Mouse (Mus musculus) neural tube, embryonic 14.5 days (tissue): ENCODE measurements around the gene Irf8. TPM values are rescaled to one million over a fixed set of nuclear protein-coding genes. Genes with fewer than 3 reads are reported as not detected.

Source experiments
- ATAC-seq: fragments of 200-750 bp; cut with Nextera tagmentation; 2 replicates; pipeline ENCODE4 v1.8.0; 2017; ENCODE audit warnings: low read depth, mild to moderate bottlenecking, moderate TSS enrichment, moderate library complexity
- H3K27ac ChIP-seq: fragments of 300-500 bp; sonication (generic); 2 replicates; pipeline ENCODE4 v1.5.1; 2014; ENCODE audit warnings: low read depth, mild to moderate bottlenecking, control low read depth, low read length, moderate library complexity, mixed read lengths
- H3K27me3 ChIP-seq: fragments of 300-500 bp; sonication (generic); 2 replicates; pipeline ENCODE4 v1.6.1; 2014; ENCODE audit warnings: low read length; ENCODE audit not compliant: control insufficient read depth, insufficient read depth
- H3K36me3 ChIP-seq: fragments of 300-500 bp; sonication (generic); 2 replicates; pipeline ENCODE4 v1.6.1; 2014; ENCODE audit warnings: low read length, mixed read lengths; ENCODE audit not compliant: control insufficient read depth, insufficient read depth
- H3K4me1 ChIP-seq: fragments of 300-500 bp; sonication (generic); 2 replicates; pipeline ENCODE4 v1.6.1; 2014; ENCODE audit warnings: low read length; ENCODE audit not compliant: control insufficient read depth, insufficient read depth
- H3K4me2 ChIP-seq: fragments of 300-500 bp; sonication (generic); 2 replicates; pipeline ENCODE4 v1.6.1; 2014; ENCODE audit warnings: mild to moderate bottlenecking, low read depth, low read length, control low read depth
- H3K4me3 ChIP-seq: fragments of 300-500 bp; sonication (generic); 2 replicates; pipeline ENCODE4 v1.5.1; 2014; ENCODE audit warnings: low read depth, low read length, control low read depth, mixed read lengths
- H3K9ac ChIP-seq: fragments of 300-500 bp; sonication (generic); replicated peaks from 2 replicates; pipeline ENCODE4 v1.6.1; 2014; ENCODE audit warnings: low read depth, mild to moderate bottlenecking, control low read depth, low read length, mixed read lengths
- H3K9me3 ChIP-seq: fragments of 300-500 bp; sonication (generic); 2 replicates; pipeline ENCODE4 v1.6.1; 2016; ENCODE audit warnings: low read length; ENCODE audit not compliant: control insufficient read depth
- WGBS: fragments of 180-500 bp; shearing (Covaris S2); extraction: QIAGEN DNeasy Blood & Tissue Kit; methylation state at CpG from one replicate; pipeline ENCODE4 v1.1.7; 2014; 5-methylcytosine and 5-hydroxymethylcytosine counted together
- polyA plus RNA-seq: library from polyadenylated mRNA; unstranded; fragments of >200 nt; fragmentation: Nextera tagmentation; extraction: Ambion mirVana; gene quantifications from 2 replicates; pipeline ENCODE4 v1.2.1, GENCODE M21; 2014

Irf8 gene
- polyA plus RNA-seq, result 1.5 and 4.0 TPM in 2 replicates

GRCm38 (mm10) chr8:120735770-120736481, at the start of gene Irf8:
Gene Irf8 (plus strand): TSS chr8:120736358.
- Histone ChIP-seq H3K4me3 (peak within 1 kb of the TSS; percentile 47), H3K27ac (no peak within 1 kb of the TSS), H3K9me3 (no peaks in the 10 kb centered on the region), H3K9ac (peak within 1 kb of the TSS; percentile 39; the same call in 1 of the 2 replicates), H3K27me3 (peaks cover 7% of the 10 kb centered on the region), H3K4me2 (peak within 1 kb of the TSS; percentile 91), H3K4me1 (peaks cover 3% of the 10 kb centered on the region; the same call in 1 of the 2 replicates), H3K36me3 (no peaks in the 10 kb centered on the region)
- under 1% methylated on average over 57 of the region's 62 CpGs for WGBS
- ATAC-seq, result peak; percentile 88

- H3K4me2 ChIP-seq, result no peak overlapping the region
- WGBS, result 88% methylated on average over 5 of the region's 5 CpGs
- no peak overlapping the region for H3K4me3 ChIP-seq
Observed at GRCm38 (mm10) chr8:120686576-120686975, 49.6 kb upstream of the Irf8 start.

GRCm38 (mm10) chr8:120687786-120688185, 48.4 kb upstream of the Irf8 start:
- WGBS, result 79% methylated on average over 8 of the region's 8 CpGs
- no peak overlapping the region for H3K4me2 ChIP-seq
- H3K4me1 ChIP-seq, result no peaks in the 10 kb centered on the region
- no peak for ATAC-seq
- no peaks in the 10 kb centered on the region for H3K9me3 ChIP-seq
- H3K4me3 ChIP-seq, result no peak overlapping the region
- H3K36me3 ChIP-seq, result no peaks in the 10 kb centered on the region
- H3K27me3 ChIP-seq, result no peaks in the 10 kb centered on the region; the same call in 1 of the 2 replicates
- H3K27ac ChIP-seq, result no peak overlapping the region
- no peak overlapping the region for H3K9ac ChIP-seq

More at GRCm38 (mm10) chr8:120686576-120686975, 49.6 kb upstream of the Irf8 start:
- no peak for ATAC-seq
- no peak overlapping the region for H3K27ac ChIP-seq
- H3K36me3 ChIP-seq, result no peaks in the 10 kb centered on the region
- H3K9ac ChIP-seq, result no peak overlapping the region
- no peaks in the 10 kb centered on the region for H3K9me3 ChIP-seq
- H3K27me3 ChIP-seq, result no peaks in the 10 kb centered on the region; the same call in 1 of the 2 replicates
- no peaks in the 10 kb centered on the region for H3K4me1 ChIP-seq

- no peak for ATAC-seq
- 93% methylated on average over 7 of the region's 7 CpGs for WGBS
- Histone ChIP-seq H3K4me1 (no peaks in the 10 kb centered on the region), H3K9ac (no peak overlapping the region), H3K27me3 (no peaks in the 10 kb centered on the region; the same call in 1 of the 2 replicates), H3K4me2 (no peak overlapping the region), H3K27ac (no peak overlapping the region), H3K36me3 (no peaks in the 10 kb centered on the region), H3K4me3 (no peak overlapping the region), H3K9me3 (no peaks in the 10 kb centered on the region)
Observed at GRCm38 (mm10) chr8:120688511-120688910, 47.6 kb upstream of the Irf8 start.

GRCm38 (mm10) chr8:120692934-120693333, 43.2 kb upstream of the Irf8 start:
- Histone ChIP-seq H3K4me3 (no peak overlapping the region), H3K36me3 (no peaks in the 10 kb centered on the region), H3K9me3 (no peaks in the 10 kb centered on the region), H3K4me1 (no peaks in the 10 kb centered on the region), H3K4me2 (no peak overlapping the region), H3K9ac (no peak overlapping the region), H3K27ac (no peak overlapping the region), H3K27me3 (no peaks in the 10 kb centered on the region)
- ATAC-seq, result no peak
- WGBS, result 77% methylated on average over 4 of the region's 4 CpGs

GRCm38 (mm10) chr8:120693861-120694493, 42.2 kb upstream of the Irf8 start:
- 42% methylated on average over 22 of the region's 22 CpGs for WGBS
- ATAC-seq, result no peak
- H3K4me2 ChIP-seq, result no peak overlapping the region

GRCm38 (mm10) chr8:120696401-120697153, 39.6 kb upstream of the Irf8 start:
- 55% methylated on average over 13 of the region's 13 CpGs for WGBS
- Histone ChIP-seq H3K27ac (no peak overlapping the region), H3K4me1 (no peaks in the 10 kb centered on the region), H3K9ac (no peak overlapping the region), H3K27me3 (no peaks in the 10 kb centered on the region), H3K4me3 (no peak overlapping the region), H3K36me3 (no peaks in the 10 kb centered on the region), H3K9me3 (no peaks in the 10 kb centered on the region), H3K4me2 (no peak overlapping the region)
- ATAC-seq, result no peak

More at GRCm38 (mm10) chr8:120693861-120694493, 42.2 kb upstream of the Irf8 start:
- no peaks in the 10 kb centered on the region for H3K27me3 ChIP-seq
- no peak overlapping the region for H3K4me3 ChIP-seq
- H3K4me1 ChIP-seq, result no peaks in the 10 kb centered on the region
- H3K27ac ChIP-seq, result no peak overlapping the region
- H3K9me3 ChIP-seq, result no peaks in the 10 kb centered on the region
- no peaks in the 10 kb centered on the region for H3K36me3 ChIP-seq
- no peak overlapping the region for H3K9ac ChIP-seq

GRCm38 (mm10) chr8:120697154-120697978, 38.8 kb upstream of the Irf8 start:
- H3K27me3 ChIP-seq, result no peaks in the 10 kb centered on the region
- 77% methylated on average over 17 of the region's 17 CpGs for WGBS
- no peaks in the 10 kb centered on the region for H3K4me1 ChIP-seq
- no peaks in the 10 kb centered on the region for H3K36me3 ChIP-seq
- no peaks in the 10 kb centered on the region for H3K9me3 ChIP-seq
- no peak overlapping the region for H3K9ac ChIP-seq
- ATAC-seq, result no peak
- H3K4me2 ChIP-seq, result no peak overlapping the region
- H3K4me3 ChIP-seq, result no peak overlapping the region
- H3K27ac ChIP-seq, result no peak overlapping the region
